Mouse (Mus musculus) midbrain, embryonic 10.5 days (tissue): ENCODE results near the gene Mag. TPM values are rescaled to one million over a fixed set of nuclear protein-coding genes. Genes with fewer than 3 reads are reported as not detected.
A peak's percentile ranks its signal among the peaks of the same experiment; 100 is the strongest.

Experiments used
- DNase-seq: peaks from one replicate; pipeline ENCODE4 v3.0.0-alpha.2; 2017; ENCODE audit warnings: low spot score
- H3K27ac ChIP-seq: fragments of 300-500 bp; sonication (generic); replicated peaks from 2 replicates; pipeline ENCODE4 v1.5.1; 2016; ENCODE audit warnings: mild to moderate bottlenecking
- H3K27me3 ChIP-seq: fragments of 300-500 bp; sonication (generic); 2 replicates; pipeline ENCODE4 v1.6.1; 2016; ENCODE audit warnings: low read depth, mild to moderate bottlenecking; ENCODE audit not compliant: poor library complexity, severe bottlenecking
- H3K36me3 ChIP-seq: fragments of 300-500 bp; sonication (generic); 2 replicates; pipeline ENCODE4 v1.6.1; 2016; ENCODE audit warnings: mild to moderate bottlenecking, moderate library complexity
- H3K4me1 ChIP-seq: fragments of 300-500 bp; sonication (generic); 2 replicates; pipeline ENCODE4 v1.6.1; 2016
- H3K4me3 ChIP-seq: fragments of 300-500 bp; sonication (generic); 2 replicates; pipeline ENCODE4 v1.5.1; 2016; ENCODE audit warnings: mild to moderate bottlenecking, moderate library complexity
- H3K9me3 ChIP-seq: fragments of 300-500 bp; sonication (generic); replicated peaks from 2 replicates; pipeline ENCODE4 v1.6.1; 2016; ENCODE audit warnings: mild to moderate bottlenecking
- WGBS: fragments of 180-500 bp; shearing (Covaris S2); methylation state at CpG from one replicate; pipeline ENCODE4 v1.1.7; 2016; 5-methylcytosine and 5-hydroxymethylcytosine counted together
- polyA plus RNA-seq: library from polyadenylated mRNA; unstranded; fragments of >200 nt; fragmentation: Nextera tagmentation; extraction: Ambion mirVana; gene quantifications from 2 replicates; pipeline ENCODE4 v1.2.1, GENCODE M21; 2016

Mag gene
- 0.22 and 0.52 TPM in 2 replicates for polyA plus RNA-seq

- no peak within 1 kb of the TSS for H3K27ac ChIP-seq
- H3K27me3 ChIP-seq, result no peaks in the 10 kb centered on the region
- H3K4me1 ChIP-seq, result peaks cover 10% of the 10 kb centered on the region
- no peak for DNase-seq
- H3K36me3 ChIP-seq, result no peaks in the 10 kb centered on the region
- no peaks in the 10 kb centered on the region for H3K9me3 ChIP-seq
- WGBS, result 69% methylated on average over 8 of the region's 8 CpGs
- no peak within 1 kb of the TSS for H3K4me3 ChIP-seq
Observed at GRCm38 (mm10) chr7:30914732-30915131, at the start of gene Mag. Gene Mag, minus strand, starts transcription at chr7:30914873.

GRCm38 (mm10) chr7:30964366-30964765, 49.7 kb upstream of the Mag start:
- H3K4me3 ChIP-seq, result no peak overlapping the region
- H3K27ac ChIP-seq, result no peak overlapping the region
- 91% methylated on average over 7 of the region's 7 CpGs for WGBS
- peaks cover 4% of the 10 kb centered on the region for H3K4me1 ChIP-seq
- H3K36me3 ChIP-seq, result peaks cover 25% of the 10 kb centered on the region
- H3K9me3 ChIP-seq, result no peaks in the 10 kb centered on the region
- DNase-seq, result no peak
- no peaks in the 10 kb centered on the region for H3K27me3 ChIP-seq

- Histone ChIP-seq H3K27ac (no peak overlapping the region), H3K36me3 (peaks cover 37% of the 10 kb centered on the region), H3K27me3 (no peaks in the 10 kb centered on the region), H3K4me3 (no peak overlapping the region), H3K9me3 (no peaks in the 10 kb centered on the region), H3K4me1 (peaks cover 13% of the 10 kb centered on the region)
- WGBS, result 88% methylated on average over 5 of the region's 5 CpGs
- DNase-seq, result no peak
Observed at GRCm38 (mm10) chr7:30962862-30963261, 48.2 kb upstream of the Mag start.

GRCm38 (mm10) chr7:30959786-30960349, 45.2 kb upstream of the Mag start:
- H3K9me3 ChIP-seq, result no peaks in the 10 kb centered on the region
- DNase-seq, result no peak
- no peaks in the 10 kb centered on the region for H3K27me3 ChIP-seq
- peaks cover 37% of the 10 kb centered on the region for H3K36me3 ChIP-seq
- H3K4me1 ChIP-seq, result peaks cover 25% of the 10 kb centered on the region
- H3K27ac ChIP-seq, result no peak overlapping the region
- 91% methylated on average over 6 of the region's 6 CpGs for WGBS
- no peak overlapping the region for H3K4me3 ChIP-seq

- no peak overlapping the region for H3K27ac ChIP-seq
- H3K4me1 ChIP-seq, result peaks cover 26% of the 10 kb centered on the region
- peaks cover 46% of the 10 kb centered on the region for H3K36me3 ChIP-seq
- DNase-seq, result no peak
- no peaks in the 10 kb centered on the region for H3K27me3 ChIP-seq
- no peak overlapping the region for H3K4me3 ChIP-seq
- no peaks in the 10 kb centered on the region for H3K9me3 ChIP-seq
- 93% methylated on average over 9 of the region's 9 CpGs for WGBS
Observed at GRCm38 (mm10) chr7:30958866-30959487, 44.3 kb upstream of the Mag start.

- 78% methylated on average over 28 of the region's 28 CpGs for WGBS
- Histone ChIP-seq H3K4me1 (peaks cover 26% of the 10 kb centered on the region), H3K36me3 (peaks cover 49% of the 10 kb centered on the region), H3K27me3 (no peaks in the 10 kb centered on the region), H3K27ac (peak overlapping the region; percentile 99), H3K4me3 (peak overlapping the region; percentile 86), H3K9me3 (no peaks in the 10 kb centered on the region)
- DNase-seq, result no peak
Observed at GRCm38 (mm10) chr7:30958109-30958865, 43.6 kb upstream of the Mag start.

- Histone ChIP-seq H3K36me3 (peaks cover 58% of the 10 kb centered on the region), H3K27ac (peak overlapping the region; percentile 99), H3K9me3 (no peaks in the 10 kb centered on the region), H3K4me3 (peak overlapping the region; percentile 86), H3K4me1 (peaks cover 26% of the 10 kb centered on the region), H3K27me3 (no peaks in the 10 kb centered on the region)
- WGBS, result under 1% methylated on average over 43 of the region's 43 CpGs
- peak; percentile 90 for DNase-seq
Observed at GRCm38 (mm10) chr7:30957367-30957783, 42.7 kb upstream of the Mag start.

GRCm38 (mm10) chr7:30956756-30957366, 42.2 kb upstream of the Mag start, which contains the start of gene Usf2:
Gene Usf2, minus strand, starts transcription at chr7:30956803.
- Histone ChIP-seq H3K4me1 (peaks cover 26% of the 10 kb centered on the region), H3K27me3 (no peaks in the 10 kb centered on the region), H3K4me3 (peak within 1 kb of the TSS; percentile 86), H3K27ac (peak within 1 kb of the TSS; percentile 99), H3K9me3 (no peaks in the 10 kb centered on the region), H3K36me3 (peaks cover 60% of the 10 kb centered on the region)
- peak; percentile 86 for DNase-seq
- under 1% methylated on average over 54 of the region's 82 CpGs for WGBS

GRCm38 (mm10) chr7:30956357-30956751, 41.7 kb upstream of the Mag start:
- DNase-seq, result no peak
- peaks cover 26% of the 10 kb centered on the region for H3K4me1 ChIP-seq
- peaks cover 60% of the 10 kb centered on the region for H3K36me3 ChIP-seq
- H3K9me3 ChIP-seq, result no peaks in the 10 kb centered on the region
- WGBS, result under 1% methylated on average over 46 of the region's 49 CpGs
- peak overlapping the region; percentile 86 for H3K4me3 ChIP-seq
- H3K27me3 ChIP-seq, result no peaks in the 10 kb centered on the region
- peak overlapping the region; percentile 99 for H3K27ac ChIP-seq

GRCm38 (mm10) chr7:30955584-30956356, 41.1 kb upstream of the Mag start:
- DNase-seq, result peak; percentile 91
- peak overlapping the region; percentile 86 for H3K4me3 ChIP-seq
- WGBS, result under 1% methylated on average over 63 of the region's 64 CpGs
- H3K36me3 ChIP-seq, result peaks cover 60% of the 10 kb centered on the region
- H3K27ac ChIP-seq, result peak overlapping the region; percentile 99
- no peaks in the 10 kb centered on the region for H3K27me3 ChIP-seq
- peaks cover 26% of the 10 kb centered on the region for H3K4me1 ChIP-seq
- no peaks in the 10 kb centered on the region for H3K9me3 ChIP-seq

GRCm38 (mm10) chr7:30954971-30955520, 40.4 kb upstream of the Mag start:
- Histone ChIP-seq H3K4me1 (peaks cover 26% of the 10 kb centered on the region), H3K4me3 (peak overlapping the region; percentile 86), H3K9me3 (no peaks in the 10 kb centered on the region), H3K36me3 (peaks cover 67% of the 10 kb centered on the region), H3K27me3 (no peaks in the 10 kb centered on the region), H3K27ac (peak overlapping the region; percentile 99; the same call in 1 of the 2 replicates)
- WGBS, result 93% methylated on average over 12 of the region's 12 CpGs
- DNase-seq, result no peak

GRCm38 (mm10) chr7:30954036-30954435, 39.4 kb upstream of the Mag start:
- Histone ChIP-seq H3K9me3 (no peaks in the 10 kb centered on the region), H3K27ac (no peak overlapping the region), H3K4me1 (peaks cover 26% of the 10 kb centered on the region), H3K36me3 (peaks cover 75% of the 10 kb centered on the region), H3K27me3 (no peaks in the 10 kb centered on the region), H3K4me3 (no peak overlapping the region)
- no peak for DNase-seq
- 90% methylated on average over 3 of the region's 3 CpGs for WGBS
